Mouse (Mus musculus): ENCODE measurements around the gene Mapkapk2.
"Not testable (repeated sequence)": the region's sequence is repeated elsewhere in the genome, so short reads cannot be mapped to it uniquely, and the experiment has no call there.

Mapkapk2 gene

GRCm38 (mm10) chr1:131097700-131098094 lies at the start of gene Mapkapk2:
TSS of gene Mapkapk2 (minus strand) at chr1:131097826.
- peak; percentile 73 for DNase-seq (ENCODE audit: low read depth, low spot score)

- DNase-seq (ENCODE audit: low read depth, low spot score): no peak
These were observed 48.6 kb upstream of the Mapkapk2 start for GRCm38 (mm10) chr1:131146181-131146614.

GRCm38 (mm10) chr1:131145222-131145621 lies 47.6 kb upstream of the Mapkapk2 start:
- not testable (repeated sequence) for DNase-seq (ENCODE audit: low read depth, low spot score)

GRCm38 (mm10) chr1:131142472-131142871 lies 44.8 kb upstream of the Mapkapk2 start:
- no peak for DNase-seq (ENCODE audit: low read depth, low spot score)

GRCm38 (mm10) chr1:131141449-131141848 lies 43.8 kb upstream of the Mapkapk2 start:
- DNase-seq (ENCODE audit: low read depth, low spot score): no peak

GRCm38 (mm10) chr1:131139102-131140095 lies 41.8 kb upstream of the Mapkapk2 start:
- peak; percentile 74 for DNase-seq (ENCODE audit: low read depth, low spot score)

- DNase-seq (ENCODE audit: low read depth, low spot score): peak; percentile 83
These were observed 40.8 kb upstream of the Mapkapk2 start, which contains the start of gene Dyrk3 for GRCm38 (mm10) chr1:131138191-131139016. TSS of gene Dyrk3 (minus strand) at chr1:131138340.

GRCm38 (mm10) chr1:131137717-131138118 lies 40.1 kb upstream of the Mapkapk2 start:
- DNase-seq (ENCODE audit: low read depth, low spot score): no peak

- no peak for DNase-seq (ENCODE audit: low read depth, low spot score)
These were observed 39.5 kb upstream of the Mapkapk2 start for GRCm38 (mm10) chr1:131137111-131137510.

- DNase-seq (ENCODE audit: low read depth, low spot score): no peak
These were observed 38.5 kb upstream of the Mapkapk2 start for GRCm38 (mm10) chr1:131135960-131136629.

- DNase-seq (ENCODE audit: low read depth, low spot score): no peak
These were observed 37.4 kb upstream of the Mapkapk2 start for GRCm38 (mm10) chr1:131134942-131135522.

GRCm38 (mm10) chr1:131134231-131134630 lies 36.6 kb upstream of the Mapkapk2 start:
- DNase-seq (ENCODE audit: low read depth, low spot score): no peak

- DNase-seq (ENCODE audit: low read depth, low spot score): no peak
These were observed 28.5 kb upstream of the Mapkapk2 start for GRCm38 (mm10) chr1:131125987-131126744.

GRCm38 (mm10) chr1:131123522-131124265 lies 26.1 kb upstream of the Mapkapk2 start:
- DNase-seq (ENCODE audit: low read depth, low spot score): no peak

GRCm38 (mm10) chr1:131121987-131122386 lies 24.4 kb upstream of the Mapkapk2 start:
- DNase-seq (ENCODE audit: low read depth, low spot score): no peak

GRCm38 (mm10) chr1:131119026-131119425 lies 21.4 kb upstream of the Mapkapk2 start:
- DNase-seq (ENCODE audit: low read depth, low spot score): no peak

- DNase-seq (ENCODE audit: low read depth, low spot score): no peak
These were observed 20.9 kb upstream of the Mapkapk2 start for GRCm38 (mm10) chr1:131118530-131118929.

GRCm38 (mm10) chr1:131116430-131117011 lies 18.9 kb upstream of the Mapkapk2 start:
- DNase-seq (ENCODE audit: low read depth, low spot score): no peak

- no peak for DNase-seq (ENCODE audit: low read depth, low spot score)
These were observed 18.3 kb upstream of the Mapkapk2 start for GRCm38 (mm10) chr1:131115932-131116331.

All from WW6 (cell line).